Mouse (Mus musculus): ENCODE data around the gene Bcl2. TPM values are rescaled to one million over a fixed set of nuclear protein-coding genes. Genes with fewer than 3 reads are reported as not detected.

The Bcl2 gene
- total RNA-seq, 2 experiments from 2014 or later, result 8.6 to 9.0 TPM

DNA sequence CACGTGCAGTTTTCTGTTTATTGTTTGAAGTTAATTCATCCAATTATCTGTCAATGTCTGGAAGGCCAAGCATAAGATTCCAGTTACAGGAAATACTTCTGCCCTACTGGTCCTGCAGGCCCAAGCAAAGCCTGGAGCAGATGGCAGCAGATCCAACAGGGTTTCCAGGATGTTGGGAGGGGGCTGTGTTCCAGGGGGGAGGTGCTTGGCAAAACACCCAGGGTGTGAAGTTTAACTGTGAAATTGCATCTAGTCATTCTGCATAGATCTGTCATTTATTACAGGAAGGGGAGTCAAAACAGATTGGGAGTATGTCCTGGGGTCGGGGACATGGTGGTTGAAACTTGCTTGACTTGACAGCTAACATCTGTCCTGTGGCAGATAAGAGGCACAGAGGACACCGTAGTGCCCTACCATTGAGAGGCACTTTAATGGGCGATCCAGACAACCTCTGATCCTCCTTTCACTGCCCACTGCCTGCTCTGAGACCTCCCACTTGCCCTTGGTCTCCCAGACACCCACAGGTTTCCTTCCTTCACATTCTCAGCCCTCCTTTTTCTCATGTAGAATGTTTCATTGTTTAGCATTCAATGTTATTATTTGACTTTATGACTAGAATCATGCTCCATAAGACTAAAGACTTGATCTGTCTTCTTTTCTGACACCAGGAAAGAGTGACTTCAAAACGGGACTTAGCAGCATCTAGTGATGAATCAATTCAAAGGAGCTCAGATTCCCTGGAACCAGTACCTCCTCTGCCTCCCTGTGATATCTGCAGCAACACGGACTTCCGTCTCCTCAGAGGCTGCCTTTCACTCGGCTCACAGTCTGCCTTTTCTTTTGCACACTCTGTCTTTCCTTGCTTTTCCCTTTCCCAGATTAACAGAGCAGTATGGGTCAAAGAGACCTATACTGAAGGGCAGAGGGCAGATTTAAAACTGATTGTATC is 47.7 kb downstream of the Bcl2 start:
- DNase-seq (ENCODE audit: low spot score in 2 of 2), result no peak

DNA sequence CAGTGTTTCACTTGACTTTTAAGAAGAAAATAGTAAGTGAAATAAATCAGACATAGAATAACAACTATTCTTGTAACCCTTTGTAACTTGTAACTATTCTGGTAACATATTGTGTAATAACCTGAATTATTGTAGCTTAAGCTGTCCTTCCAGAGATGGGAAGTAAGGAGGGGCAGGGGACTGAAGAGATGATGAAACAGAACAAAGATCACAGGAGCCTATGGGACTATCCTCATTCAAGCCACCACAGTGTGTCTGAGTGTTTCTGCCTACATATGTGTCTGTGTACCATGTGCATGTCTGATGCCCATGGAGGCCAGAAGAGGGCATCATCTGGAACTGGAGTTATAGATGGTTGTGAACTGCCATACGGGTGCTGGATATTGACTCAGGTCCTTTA is 49.1 kb downstream of the Bcl2 start:
- DNase-seq (ENCODE audit: low spot score in 2 of 2), result no peak

GRCm38 (mm10) chr1:106662486-106662885 is 51.6 kb downstream of the Bcl2 start:
- no peak for DNase-seq (ENCODE audit: low spot score in 2 of 2)

GRCm38 (mm10) chr1:106658293-106658847 is 55.7 kb downstream of the Bcl2 start:
- no peak for DNase-seq (ENCODE audit: low spot score in 2 of 2)

GRCm38 (mm10) chr1:106656207-106656738 is 57.8 kb downstream of the Bcl2 start:
- no peak for DNase-seq (ENCODE audit: low spot score in 2 of 2)

- DNase-seq (ENCODE audit: low spot score in 2 of 2), result no peak
Measured at GRCm38 (mm10) chr1:106654254-106654653, 59.8 kb downstream of the Bcl2 start.

GRCm38 (mm10) chr1:106653441-106653860 is 60.6 kb downstream of the Bcl2 start:
- peak; percentile 21 to 57 for DNase-seq (ENCODE audit: low spot score in 2 of 2)

DNA sequence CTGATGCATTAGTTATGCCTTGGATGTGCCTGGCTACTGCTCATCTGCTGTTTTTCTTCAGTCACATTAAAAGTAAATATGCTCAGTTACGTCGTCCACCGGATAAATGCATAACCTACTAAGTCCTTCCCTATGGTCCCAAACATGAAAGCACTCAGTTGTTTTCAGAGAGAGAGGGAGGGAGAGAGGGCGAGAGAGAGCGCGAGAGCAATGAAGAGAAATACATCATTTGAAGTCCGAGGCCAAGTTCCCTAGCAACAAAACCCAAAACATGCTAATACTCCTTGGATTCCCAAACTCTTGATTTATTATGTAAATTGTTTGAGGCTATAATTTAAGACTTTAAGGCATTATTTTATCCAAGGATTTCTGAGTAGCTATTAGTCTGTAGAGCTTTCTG is 62.9 kb downstream of the Bcl2 start:
- DNase-seq (ENCODE audit: low spot score in 2 of 2), result no peak

DNA sequence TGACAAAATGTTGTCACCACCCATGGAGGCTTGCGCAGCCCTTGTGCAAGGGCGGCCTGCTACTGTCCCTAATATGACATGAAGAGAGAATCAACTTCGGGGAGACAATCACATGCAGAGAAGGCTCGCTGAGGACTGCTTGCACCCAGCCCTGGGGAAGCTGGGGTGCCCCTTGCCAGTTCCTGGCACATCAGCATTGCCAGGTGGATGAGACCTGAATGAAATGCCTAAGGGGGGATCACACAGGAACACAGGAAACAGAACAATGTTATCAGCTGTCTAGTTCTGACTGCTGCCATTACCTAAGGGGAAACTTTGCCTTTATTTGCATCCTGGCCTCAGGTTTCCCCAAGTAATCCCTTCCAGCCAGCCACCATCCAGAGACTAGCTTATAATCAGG is 63.6 kb downstream of the Bcl2 start:
- no peak for DNase-seq (ENCODE audit: low spot score in 2 of 2)

DNA sequence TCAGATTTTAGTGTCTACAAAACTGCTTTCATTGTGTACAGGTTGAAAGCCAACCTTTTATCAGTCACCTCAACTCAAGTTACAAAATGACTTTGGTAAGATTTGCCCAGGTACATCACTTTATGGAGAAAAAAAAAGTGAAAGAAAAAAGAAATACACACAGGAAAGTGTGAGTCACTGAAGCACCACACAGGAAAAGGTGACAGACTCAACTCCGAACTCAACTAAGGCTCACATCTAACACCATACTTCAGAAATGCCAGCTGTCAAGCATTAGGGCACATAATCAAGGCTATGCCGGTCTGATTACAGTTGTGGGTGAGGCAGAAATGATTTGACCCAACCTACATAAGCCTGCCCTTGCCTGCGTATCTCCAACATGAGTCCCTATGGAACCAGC is 66.7 kb downstream of the Bcl2 start:
- DNase-seq (ENCODE audit: low spot score in 2 of 2), result no peak

GRCm38 (mm10) chr1:106644566-106644965 is 69.5 kb downstream of the Bcl2 start:
- no peak for DNase-seq (ENCODE audit: low spot score in 2 of 2)

- no peak for DNase-seq (ENCODE audit: low spot score in 2 of 2)
Measured at GRCm38 (mm10) chr1:106643527-106643926, 70.5 kb downstream of the Bcl2 start.

DNA sequence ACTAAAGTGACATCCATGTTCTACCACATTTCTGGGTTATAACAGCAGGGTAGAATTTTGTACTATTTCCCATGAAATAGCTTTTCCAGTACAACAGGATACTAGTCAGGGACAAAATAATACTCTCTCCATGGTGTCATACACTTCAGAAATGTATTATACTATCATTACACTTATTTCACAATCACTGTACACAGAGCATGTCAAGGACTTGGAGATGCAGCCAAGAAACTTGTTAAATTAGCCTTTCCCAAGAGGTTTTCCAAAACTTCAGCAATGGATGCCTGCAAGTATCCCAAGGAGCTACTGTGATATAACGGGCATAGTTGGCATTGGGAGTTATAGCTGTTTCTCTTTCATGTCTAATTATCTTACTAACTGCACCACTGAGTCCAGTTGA is 73.5 kb downstream of the Bcl2 start:
- no peak for DNase-seq (ENCODE audit: low spot score in 2 of 2)

DNA sequence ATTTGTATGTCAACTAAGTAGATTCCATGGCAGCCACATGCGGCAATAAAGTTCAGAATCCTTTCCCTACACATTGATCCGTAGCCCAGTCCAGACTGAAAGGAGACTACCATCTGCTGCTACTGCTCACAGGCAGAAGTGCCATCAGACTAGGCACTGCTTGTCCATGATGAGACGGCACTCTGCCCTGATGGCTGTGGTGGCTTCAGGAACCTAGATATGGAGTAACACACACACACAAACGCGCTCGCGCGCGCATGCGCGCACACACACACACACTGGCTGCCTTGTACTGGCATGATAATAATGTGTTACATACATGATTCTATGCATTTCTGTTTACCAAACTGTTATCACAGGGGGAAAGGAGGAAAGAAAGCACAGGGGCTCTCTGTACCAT is 76.4 kb downstream of the Bcl2 start:
- no peak for DNase-seq (ENCODE audit: low spot score in 2 of 2)

GRCm38 (mm10) chr1:106636714-106637113 is 77.4 kb downstream of the Bcl2 start:
- DNase-seq (ENCODE audit: low spot score in 2 of 2), result no peak

GRCm38 (mm10) chr1:106633207-106633606 is 80.9 kb downstream of the Bcl2 start:
- no peak for DNase-seq (ENCODE audit: low spot score in 2 of 2)

GRCm38 (mm10) chr1:106631869-106632463 is 82.1 kb downstream of the Bcl2 start:
- no peak for DNase-seq (ENCODE audit: low spot score in 2 of 2)

GRCm38 (mm10) chr1:106630973-106631372 is 83.1 kb downstream of the Bcl2 start:
- DNase-seq (ENCODE audit: low spot score in 2 of 2), result no peak

GRCm38 (mm10) chr1:106629931-106630682 is 84.0 kb downstream of the Bcl2 start:
- DNase-seq (ENCODE audit: low spot score in 2 of 2), result peak in 1 of 2 experiments; percentile 28

- DNase-seq (ENCODE audit: low spot score in 2 of 2), result no peak
Measured at GRCm38 (mm10) chr1:106629470-106629830, 84.6 kb downstream of the Bcl2 start.

Measured in layer of hippocampus, adult 18-20 months (tissue).